Mouse (Mus musculus): ENCODE measurements around the gene Ino80e.
A peak's percentile ranks its signal among the peaks of the same experiment; 100 is the strongest.

Gene Ino80e

GRCm38 (mm10) chr7:126808703-126809455, 53.3 kb downstream of the Ino80e start:
- DNase-seq: peak; percentile 94

DNA sequence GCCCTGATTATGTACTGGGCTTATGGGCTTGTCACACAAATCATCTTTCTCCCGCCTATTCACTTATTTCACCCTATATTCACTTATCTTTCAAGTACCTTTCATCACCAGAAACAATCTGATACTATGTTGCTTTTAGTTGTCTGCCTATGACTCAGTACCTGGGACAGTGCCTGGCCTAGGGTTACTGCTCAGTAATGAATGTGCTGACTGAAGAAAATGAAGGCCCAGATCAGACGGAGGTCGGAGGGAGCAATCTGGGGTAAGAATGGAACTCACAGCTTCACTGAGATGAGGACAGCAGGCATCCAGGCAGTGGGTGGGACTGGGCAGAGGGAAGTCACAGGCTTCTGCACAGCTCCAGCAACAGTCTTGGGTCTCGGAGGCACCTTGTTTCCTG, 54.8 kb downstream of the Ino80e start:
- no peak for DNase-seq

DNA sequence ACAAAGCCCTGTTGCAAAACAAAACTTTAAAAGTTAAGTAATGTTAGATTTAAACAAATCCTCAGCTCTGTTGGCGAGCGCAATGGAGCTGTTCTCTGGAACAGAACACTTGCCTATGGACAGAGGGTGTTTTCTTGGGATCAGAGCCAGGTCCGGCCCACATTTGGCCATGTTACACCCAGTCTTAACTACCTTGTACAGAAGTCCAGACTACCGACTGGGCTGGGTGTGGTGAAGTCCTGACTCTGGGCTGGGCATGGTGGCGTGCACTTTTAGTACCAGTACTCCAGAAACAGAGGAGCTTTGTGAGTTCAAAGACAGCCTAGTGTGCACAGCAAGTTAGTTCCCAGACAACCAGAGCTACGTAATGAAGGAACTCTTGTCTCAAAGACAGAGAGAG, 55.2 kb downstream of the Ino80e start:
- DNase-seq: peak; percentile 72

- no peak for DNase-seq
Observed at GRCm38 (mm10) chr7:126803751-126804150, 58.4 kb downstream of the Ino80e start.

DNA sequence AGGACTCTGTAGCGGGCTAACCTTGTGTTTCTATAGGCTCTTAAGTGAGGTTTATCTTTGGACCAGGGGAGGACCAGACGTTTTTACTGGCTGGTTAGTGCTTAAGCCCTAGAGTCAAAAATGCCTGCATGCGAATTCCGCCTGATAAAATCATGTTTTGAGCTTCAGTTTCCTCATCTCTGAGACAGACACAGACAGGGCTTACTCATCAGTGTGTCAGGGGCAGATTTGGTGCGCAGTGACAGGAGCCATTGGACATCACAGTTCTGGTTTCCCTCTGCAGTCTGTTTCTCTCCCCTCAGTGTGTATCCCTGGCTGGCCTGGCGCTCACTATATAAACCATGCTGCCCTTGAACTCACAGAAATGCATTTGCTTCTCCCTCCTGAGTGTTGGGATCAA, 59.0 kb downstream of the Ino80e start:
- no peak for DNase-seq

GRCm38 (mm10) chr7:126802134-126802889, 59.9 kb downstream of the Ino80e start:
- no peak for DNase-seq

- no peak for DNase-seq
Observed at GRCm38 (mm10) chr7:126801057-126801422, 61.1 kb downstream of the Ino80e start.
